Mouse (Mus musculus): ENCODE measurements around the gene Kmt2e. TPM values are rescaled to one million over a fixed set of nuclear protein-coding genes. Genes with fewer than 3 reads are reported as not detected.

The Kmt2e gene
- 95.2 and 99.7 TPM in 2 replicates for polyA plus RNA-seq (2015; fragmentation: Nextera tagmentation; extraction: Ambion mirVana)

DNA sequence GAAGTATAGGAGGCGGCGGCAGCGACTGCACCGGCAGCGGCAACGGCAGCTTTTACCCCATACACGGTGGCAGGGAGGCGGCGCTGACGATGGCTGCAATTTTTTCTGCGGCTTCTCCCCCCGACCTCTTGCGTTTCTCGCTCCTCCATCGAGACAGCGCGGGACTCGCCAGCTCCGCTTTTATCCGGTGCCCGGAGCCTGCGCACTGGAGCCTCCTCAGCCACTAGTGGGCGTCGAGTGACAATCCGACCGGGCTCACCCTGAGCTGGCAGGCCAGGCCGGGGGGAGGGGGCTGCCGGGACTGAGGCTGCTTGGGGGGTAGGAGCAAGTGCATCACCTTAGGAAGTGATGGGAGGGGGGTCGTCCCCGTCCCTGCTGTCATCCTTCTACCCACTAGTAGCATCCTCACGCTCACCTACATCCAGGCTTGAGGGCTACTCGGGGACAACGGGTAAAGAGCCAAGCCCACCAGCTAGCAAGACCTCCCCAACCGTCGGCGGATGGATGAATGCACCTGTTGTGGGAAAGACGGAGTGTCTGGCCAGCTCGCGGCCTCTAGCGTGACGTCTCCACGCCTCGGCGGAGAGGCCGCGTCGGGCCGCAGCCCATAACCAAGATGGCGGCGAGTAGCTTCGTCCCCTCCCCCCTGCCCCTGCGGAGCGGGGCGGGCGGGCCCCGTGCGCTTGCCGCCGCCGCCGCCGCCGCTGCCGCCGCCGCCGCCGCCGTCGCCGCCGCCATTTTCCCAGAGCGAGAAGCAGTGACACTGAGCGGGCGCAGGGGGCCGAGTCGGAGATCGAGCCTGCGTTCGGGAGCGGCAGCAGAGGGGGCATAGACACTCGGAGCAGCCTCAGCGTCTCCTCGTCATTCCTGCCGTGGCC lies at the start of gene Kmt2e:
TSS of gene Kmt2e (plus strand) at position 722 of the 878 bp plus-strand sequence.
- Histone ChIP-seq H3K9me3 (no peaks in the 10 kb centered on the region), H3K9ac (peak within 1 kb of the TSS; percentile 99), H3K4me1 (peaks cover 1% of the 10 kb centered on the region; the same call in 1 of the 2 replicates), H3K36me3 (no peaks in the 10 kb centered on the region), H3K4me2 (peak within 1 kb of the TSS; percentile 80), H3K27ac (peak within 1 kb of the TSS; percentile 100), H3K27me3 (replicated peaks) (no peaks in the 10 kb centered on the region), H3K4me3 (replicated peaks) (peak within 1 kb of the TSS; percentile 93)
- ATAC-seq (ENCODE audit: insufficient read depth, low FRiP score, low read depth) = peak; percentile 78
- under 1% methylated on average over 72 of the region's 85 CpGs for WGBS

DNA sequence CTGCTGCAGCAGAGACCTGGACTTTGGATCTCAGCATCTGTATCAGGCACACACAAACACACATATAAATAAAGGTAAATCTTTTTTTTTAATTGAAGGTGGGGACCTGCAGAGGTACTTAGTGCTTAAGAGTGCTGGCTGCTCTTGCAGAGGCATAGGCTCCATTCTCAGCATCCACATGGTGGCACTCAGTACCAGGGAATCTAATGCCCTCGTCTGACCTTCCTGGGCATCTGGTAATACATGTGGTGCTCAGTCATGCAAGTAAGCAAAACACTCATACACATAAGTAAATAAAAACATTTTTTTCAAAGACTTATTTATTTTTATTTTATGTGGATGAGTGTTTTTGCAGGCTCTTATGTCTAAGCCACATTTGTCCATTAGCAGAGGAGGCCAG lies 49.1 kb upstream of the Kmt2e start:
- 0 out of 2 replicates have a peak, but pooled peaks cover 4% of the 10 kb centered on the region for H3K4me1 ChIP-seq
- H3K27ac ChIP-seq = no peak overlapping the region
- no peak for ATAC-seq (ENCODE audit: insufficient read depth, low FRiP score, low read depth)
- H3K9me3 ChIP-seq = no peaks in the 10 kb centered on the region
- H3K27me3 ChIP-seq (replicated peaks) = no peaks in the 10 kb centered on the region
- no peak overlapping the region for H3K4me3 ChIP-seq (replicated peaks)
- H3K36me3 ChIP-seq = no peaks in the 10 kb centered on the region
- 77% methylated on average over 1 of the region's 1 CpGs for WGBS
- no peak overlapping the region for H3K9ac ChIP-seq
- no peak overlapping the region for H3K4me2 ChIP-seq

DNA sequence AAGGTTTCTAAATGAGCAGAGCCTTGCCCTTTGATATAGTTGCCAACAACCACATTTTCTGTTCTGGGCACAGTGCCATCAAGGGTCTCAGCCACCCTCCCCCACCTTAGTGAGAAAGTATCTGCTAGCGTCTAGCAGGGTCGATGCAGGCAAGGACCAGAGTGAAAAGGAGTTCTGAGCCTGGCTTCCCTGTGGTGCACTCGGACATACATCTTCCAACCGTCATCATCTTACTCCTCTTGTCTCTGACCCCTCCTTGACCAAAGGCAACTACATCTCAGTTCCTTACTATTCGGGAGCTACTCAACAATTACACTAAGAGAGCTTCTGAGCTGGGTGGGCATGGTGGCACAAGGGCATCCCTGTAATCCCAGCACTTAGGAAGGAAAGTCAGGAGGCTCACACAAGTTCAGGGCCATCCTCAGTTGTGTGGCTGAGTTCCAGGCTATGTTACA lies 48.5 kb upstream of the Kmt2e start:
- WGBS = 52% methylated on average over 5 of the region's 5 CpGs
- H3K9ac ChIP-seq = no peak overlapping the region
- no peak overlapping the region for H3K27ac ChIP-seq
- 0 out of 2 replicates have a peak, but pooled peaks cover 4% of the 10 kb centered on the region for H3K4me1 ChIP-seq
- H3K9me3 ChIP-seq = no peaks in the 10 kb centered on the region
- no peak overlapping the region for H3K4me2 ChIP-seq
- no peak for ATAC-seq (ENCODE audit: insufficient read depth, low FRiP score, low read depth)
- H3K4me3 ChIP-seq (replicated peaks) = no peak overlapping the region
- H3K27me3 ChIP-seq (replicated peaks) = no peaks in the 10 kb centered on the region
- no peaks in the 10 kb centered on the region for H3K36me3 ChIP-seq

DNA sequence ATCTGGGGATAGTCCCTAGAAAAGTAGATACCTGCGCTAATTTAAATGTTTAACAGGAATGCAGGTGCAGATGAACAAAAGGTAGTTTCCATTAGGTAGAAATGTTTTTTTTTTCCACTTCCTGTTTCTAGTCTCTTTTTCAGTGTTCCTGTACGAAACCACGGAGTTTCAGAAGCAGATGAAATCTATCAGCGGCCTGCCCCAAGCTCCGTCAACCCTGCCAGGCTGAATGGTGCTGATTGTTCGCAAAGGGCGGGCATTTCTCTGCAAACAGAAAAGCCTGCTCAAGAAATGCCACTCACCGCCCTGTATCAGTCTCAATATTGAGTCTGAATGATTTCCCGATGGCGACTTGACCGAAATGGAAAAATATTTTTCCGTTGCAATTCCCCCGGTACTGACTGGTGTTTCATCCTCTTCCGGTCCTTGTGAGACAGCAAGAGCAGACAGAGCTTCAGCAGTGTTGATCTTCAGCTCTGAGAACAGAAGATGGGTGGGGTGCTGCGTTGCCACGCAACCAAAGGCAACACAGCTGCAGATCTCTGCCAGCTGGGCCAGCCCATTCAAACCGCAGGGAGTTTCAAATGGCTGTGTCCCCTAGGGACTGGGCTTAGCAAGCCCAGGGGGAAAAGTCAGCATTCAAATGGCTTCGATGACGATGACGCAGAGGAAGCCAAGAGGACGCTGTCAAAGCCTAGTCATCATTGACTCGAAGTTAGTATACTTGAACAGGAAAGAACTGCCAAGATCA lies 47.5 kb upstream of the Kmt2e start:
- no peaks in the 10 kb centered on the region for H3K27me3 ChIP-seq (replicated peaks)
- 0 out of 2 replicates have a peak, but pooled peaks cover 4% of the 10 kb centered on the region for H3K4me1 ChIP-seq
- H3K27ac ChIP-seq = peak overlapping the region; percentile 91
- no peak overlapping the region; the same call in 1 of the 2 replicates for H3K9ac ChIP-seq
- peak; percentile 93 for ATAC-seq (ENCODE audit: insufficient read depth, low FRiP score, low read depth)
- 2% methylated on average over 22 of the region's 22 CpGs for WGBS
- no peaks in the 10 kb centered on the region for H3K9me3 ChIP-seq
- peak overlapping the region; percentile 43 for H3K4me3 ChIP-seq (replicated peaks)
- H3K36me3 ChIP-seq = no peaks in the 10 kb centered on the region
- peak overlapping the region; percentile 68 for H3K4me2 ChIP-seq

DNA sequence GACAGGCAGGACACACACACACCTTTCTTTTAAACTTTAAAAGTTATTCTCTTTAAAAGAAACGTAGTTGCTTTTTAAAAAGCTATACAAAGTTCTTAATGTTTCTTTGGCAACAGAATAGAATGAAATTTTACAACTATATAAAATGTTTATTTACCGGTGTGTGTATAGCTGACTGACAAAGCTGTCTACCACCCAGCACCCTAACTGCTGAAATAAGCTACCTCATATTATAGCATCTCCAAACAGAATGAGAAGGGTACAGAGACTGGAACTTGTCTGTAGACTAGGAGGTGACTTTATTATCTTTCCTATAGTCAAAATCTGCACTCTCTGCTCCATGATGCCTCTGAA lies 47.0 kb upstream of the Kmt2e start:
- no peaks in the 10 kb centered on the region for H3K36me3 ChIP-seq
- H3K4me1 ChIP-seq = 0 out of 2 replicates have a peak, but pooled peaks cover 4% of the 10 kb centered on the region
- peak overlapping the region; percentile 91; the same call in 1 of the 2 replicates for H3K27ac ChIP-seq
- no peaks in the 10 kb centered on the region for H3K9me3 ChIP-seq
- peak overlapping the region; percentile 43; the same call in 1 of the 2 replicates for H3K4me3 ChIP-seq (replicated peaks)
- H3K4me2 ChIP-seq = peak overlapping the region; percentile 68
- no peaks in the 10 kb centered on the region for H3K27me3 ChIP-seq (replicated peaks)
- WGBS = 56% methylated on average over 2 of the region's 2 CpGs
- no peak overlapping the region for H3K9ac ChIP-seq
- ATAC-seq (ENCODE audit: insufficient read depth, low FRiP score, low read depth) = no peak

DNA sequence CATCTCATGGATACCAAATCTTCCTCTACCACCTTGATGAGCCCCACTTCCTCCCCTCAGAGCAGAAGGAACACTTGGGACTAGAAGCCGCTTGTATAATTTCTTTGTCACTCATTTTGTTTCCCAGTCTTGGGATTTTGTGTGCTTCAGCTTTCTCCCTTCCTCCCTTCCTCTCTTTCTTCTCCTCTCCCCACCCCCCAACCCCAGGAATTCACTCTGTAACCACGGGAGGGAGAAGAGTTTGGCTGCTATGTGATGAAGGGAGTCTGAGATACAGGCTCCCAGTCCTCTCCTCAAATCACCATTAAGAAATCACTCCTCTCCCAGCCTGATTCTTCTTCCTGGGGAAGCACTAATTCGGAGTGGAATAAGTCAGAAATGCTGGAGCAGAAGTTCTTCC lies 46.1 kb upstream of the Kmt2e start:
- H3K27me3 ChIP-seq (replicated peaks) = no peaks in the 10 kb centered on the region
- WGBS = 33% methylated on average over 3 of the region's 3 CpGs

DNA sequence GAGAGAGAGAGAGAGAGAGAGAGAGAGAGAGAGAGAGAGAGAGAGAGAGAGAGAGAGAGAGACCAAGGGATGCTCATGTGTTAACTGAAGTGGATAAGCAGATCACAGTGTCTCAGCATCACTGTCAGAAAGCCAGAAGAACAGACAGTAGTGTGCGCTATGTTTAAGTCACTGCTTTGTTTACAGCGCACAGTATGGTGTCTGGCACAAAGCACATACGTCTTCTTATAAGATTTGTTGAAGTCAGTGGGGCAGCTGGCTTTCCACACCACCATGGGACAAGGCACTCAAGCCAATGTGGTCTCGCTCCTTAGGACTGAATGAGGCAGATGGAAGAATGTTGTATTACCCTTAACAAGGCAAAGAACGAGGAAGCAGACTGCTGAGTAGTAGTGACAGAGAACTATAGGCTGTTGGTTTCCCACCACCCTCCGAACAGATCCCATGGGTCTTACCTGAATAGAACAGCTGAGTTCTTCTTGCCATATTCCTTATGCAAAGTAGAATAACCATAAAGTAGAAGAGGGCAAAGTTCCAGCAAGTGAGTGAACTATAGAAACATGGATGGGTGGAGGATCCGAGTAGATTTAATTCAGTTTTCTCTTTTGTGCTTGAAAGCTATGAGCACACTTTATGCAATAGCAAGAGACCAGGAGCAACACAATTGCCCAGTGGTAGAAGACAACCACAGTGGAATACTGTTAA lies 44.5 kb upstream of the Kmt2e start:
- no peak overlapping the region for H3K4me2 ChIP-seq
- WGBS = 80% methylated on average over 7 of the region's 7 CpGs
- no peaks in the 10 kb centered on the region for H3K9me3 ChIP-seq
- no peak for ATAC-seq (ENCODE audit: insufficient read depth, low FRiP score, low read depth)
- no peak overlapping the region for H3K27ac ChIP-seq
- no peak overlapping the region for H3K9ac ChIP-seq
- H3K27me3 ChIP-seq (replicated peaks) = no peaks in the 10 kb centered on the region
- H3K4me3 ChIP-seq (replicated peaks) = no peak overlapping the region
- H3K36me3 ChIP-seq = no peaks in the 10 kb centered on the region
- H3K4me1 ChIP-seq = 0 out of 2 replicates have a peak, but pooled peaks cover 4% of the 10 kb centered on the region

More for the DNA sequence above, 46.1 kb upstream of the Kmt2e start:
- no peak overlapping the region for H3K27ac ChIP-seq
- no peak overlapping the region for H3K4me3 ChIP-seq (replicated peaks)
- H3K36me3 ChIP-seq = no peaks in the 10 kb centered on the region
- no peak overlapping the region for H3K4me2 ChIP-seq
- no peak for ATAC-seq (ENCODE audit: insufficient read depth, low FRiP score, low read depth)
- H3K9ac ChIP-seq = no peak overlapping the region
- no peaks in the 10 kb centered on the region for H3K9me3 ChIP-seq
- H3K4me1 ChIP-seq = 0 out of 2 replicates have a peak, but pooled peaks cover 4% of the 10 kb centered on the region

DNA sequence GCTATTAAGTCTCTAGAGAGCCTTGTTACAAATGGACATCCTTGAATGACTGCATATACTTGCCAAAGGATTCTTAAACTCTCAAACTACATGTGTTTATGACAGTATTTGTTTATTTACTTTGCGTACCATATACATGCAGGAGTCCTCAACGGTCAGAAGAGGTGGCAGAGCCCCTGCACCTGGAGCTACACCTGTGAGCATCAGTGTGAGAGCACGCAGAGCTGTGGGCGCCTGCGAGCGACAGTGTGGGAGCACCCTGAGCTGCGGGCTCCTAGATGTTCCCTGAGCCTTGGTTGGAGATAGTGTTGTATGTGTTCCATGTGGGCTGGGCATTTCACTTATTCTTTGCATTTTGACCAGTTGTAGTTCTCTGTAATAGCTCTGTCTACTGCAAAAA lies 42.5 kb upstream of the Kmt2e start:
- ATAC-seq (ENCODE audit: insufficient read depth, low FRiP score, low read depth) = no peak
- Histone ChIP-seq H3K4me3 (replicated peaks) (no peak overlapping the region), H3K9ac (no peak overlapping the region), H3K27me3 (replicated peaks) (no peaks in the 10 kb centered on the region), H3K9me3 (no peaks in the 10 kb centered on the region), H3K36me3 (no peaks in the 10 kb centered on the region), H3K27ac (no peak overlapping the region), H3K4me2 (no peak overlapping the region), H3K4me1 (0 out of 2 replicates have a peak, but pooled peaks cover 4% of the 10 kb centered on the region)
- WGBS = 86% methylated on average over 7 of the region's 7 CpGs

DNA sequence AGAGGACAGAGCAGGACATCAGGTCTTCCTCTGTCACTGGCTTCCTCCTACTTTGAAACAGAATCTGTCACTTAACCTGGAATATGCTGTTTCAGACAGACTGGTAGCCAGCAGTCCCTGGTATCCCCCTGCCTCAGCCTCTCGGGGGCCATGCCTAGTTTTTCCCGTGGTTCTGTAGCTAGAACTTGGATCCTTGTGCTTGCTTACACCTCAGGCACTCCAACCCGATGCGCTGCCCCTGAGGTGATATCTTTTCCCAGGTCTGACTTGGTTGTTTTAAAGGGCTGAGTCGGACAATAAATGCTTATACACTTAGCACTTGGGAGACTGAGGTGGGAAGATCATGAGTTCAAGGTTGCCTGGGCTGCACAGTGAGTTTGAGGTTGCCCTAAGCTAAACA lies 40.4 kb upstream of the Kmt2e start:
- H3K27ac ChIP-seq = no peak overlapping the region
- no peak for ATAC-seq (ENCODE audit: insufficient read depth, low FRiP score, low read depth)
- no peak overlapping the region for H3K4me2 ChIP-seq
- H3K9me3 ChIP-seq = no peaks in the 10 kb centered on the region
- WGBS = 87% methylated on average over 5 of the region's 5 CpGs
- no peaks in the 10 kb centered on the region for H3K36me3 ChIP-seq
- H3K4me1 ChIP-seq = no peaks in the 10 kb centered on the region
- no peak overlapping the region for H3K4me3 ChIP-seq (replicated peaks)
- no peaks in the 10 kb centered on the region for H3K27me3 ChIP-seq (replicated peaks)
- no peak overlapping the region for H3K9ac ChIP-seq

DNA sequence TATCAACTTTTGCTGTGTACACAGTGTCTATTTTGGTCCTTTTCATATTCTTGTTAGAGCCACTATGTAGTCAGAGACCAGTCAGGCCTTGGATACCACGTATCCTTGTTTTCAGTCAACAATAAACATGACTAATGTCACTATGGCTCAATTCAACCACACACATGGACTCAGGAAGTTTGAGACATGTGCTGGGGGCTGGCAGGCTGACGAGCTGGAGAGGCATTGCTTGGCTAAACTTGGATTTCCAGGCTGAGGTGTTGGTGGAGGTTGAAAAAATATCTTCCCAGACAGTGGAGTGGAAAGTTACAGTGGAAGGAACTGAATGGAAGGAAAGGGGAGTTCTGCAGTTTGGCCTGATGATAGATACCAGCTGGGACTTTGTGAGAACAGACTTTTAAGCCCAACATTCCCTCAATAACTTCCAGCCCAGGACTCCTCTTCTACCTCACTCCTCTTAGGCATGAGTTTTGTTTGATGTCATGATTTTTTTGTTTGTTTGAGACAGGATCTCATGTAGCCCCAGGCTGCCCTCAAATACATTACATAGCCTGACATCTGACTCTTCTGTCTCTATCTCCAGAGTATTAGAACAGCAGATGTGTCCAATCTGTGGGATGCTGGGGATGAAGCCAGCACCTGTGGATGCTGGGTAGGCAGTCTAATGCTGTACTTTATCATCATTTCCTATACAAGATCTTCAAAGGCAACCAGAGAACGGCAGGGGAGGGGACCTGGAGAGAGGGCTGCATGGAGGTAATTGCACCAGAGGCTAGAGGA lies 39.7 kb upstream of the Kmt2e start:
- Histone ChIP-seq H3K27ac (no peak overlapping the region), H3K36me3 (no peaks in the 10 kb centered on the region), H3K4me1 (no peaks in the 10 kb centered on the region), H3K9me3 (no peaks in the 10 kb centered on the region), H3K4me3 (replicated peaks) (no peak overlapping the region), H3K9ac (no peak overlapping the region), H3K4me2 (no peak overlapping the region), H3K27me3 (replicated peaks) (no peaks in the 10 kb centered on the region)
- ATAC-seq (ENCODE audit: insufficient read depth, low FRiP score, low read depth) = no peak
- WGBS = 44% methylated on average over 3 of the region's 3 CpGs

DNA sequence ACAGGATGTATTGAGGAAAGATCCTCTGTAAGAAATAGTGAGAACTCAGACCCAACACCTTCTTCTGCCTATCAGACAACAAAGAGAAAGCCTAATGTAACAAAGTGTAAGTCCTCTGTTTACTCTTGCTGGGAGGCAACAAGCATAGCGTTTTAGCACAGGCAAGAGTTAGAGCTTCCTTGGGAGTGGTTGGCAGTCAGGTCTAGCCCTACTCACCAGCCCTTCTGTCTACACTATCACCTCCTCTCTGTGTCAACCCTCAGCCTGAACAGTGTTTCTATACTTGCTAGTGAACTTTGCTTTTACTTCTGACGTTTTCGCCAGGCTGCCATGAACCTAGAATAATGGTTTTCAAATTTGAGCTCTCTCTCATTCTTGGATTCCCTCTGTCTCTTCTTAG lies 38.5 kb upstream of the Kmt2e start:
- no peaks in the 10 kb centered on the region for H3K36me3 ChIP-seq
- H3K27me3 ChIP-seq (replicated peaks) = no peaks in the 10 kb centered on the region
- H3K4me1 ChIP-seq = no peaks in the 10 kb centered on the region
- no peaks in the 10 kb centered on the region for H3K9me3 ChIP-seq
- no peak for ATAC-seq (ENCODE audit: insufficient read depth, low FRiP score, low read depth)
- no peak overlapping the region for H3K9ac ChIP-seq
- no peak overlapping the region for H3K27ac ChIP-seq
- no peak overlapping the region for H3K4me3 ChIP-seq (replicated peaks)
- no peak overlapping the region for H3K4me2 ChIP-seq
- WGBS = 67% methylated on average over 3 of the region's 3 CpGs
